Mouse (Mus musculus): ENCODE measurements around the gene Tspo. TPM values are rescaled to one million over a fixed set of nuclear protein-coding genes. Genes with fewer than 3 reads are reported as not detected.

The Tspo gene
- total and polyA plus RNA-seq, 3 experiments = 20.8 to 70.3 (median 42.4) TPM

DNA sequence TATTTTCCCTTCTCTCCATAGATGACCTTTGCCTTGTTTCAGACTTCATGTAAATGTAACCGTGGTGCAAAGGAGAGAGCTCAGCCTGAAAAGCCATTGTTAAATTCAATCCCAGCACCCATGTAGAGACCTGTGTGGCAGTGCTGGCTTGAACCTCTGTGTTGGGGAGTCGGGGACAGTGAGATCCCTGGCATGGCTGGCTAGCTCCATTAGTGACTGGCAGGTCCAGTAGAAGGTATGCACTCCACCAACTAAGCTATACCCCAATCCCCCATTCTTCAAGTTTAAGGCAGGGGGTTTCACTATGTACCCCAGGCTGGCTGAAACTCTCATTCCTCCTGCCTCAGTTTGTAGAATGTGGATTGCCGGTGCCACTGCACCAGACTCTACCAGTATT is 39.1 kb upstream of the Tspo start:
- dilution Hi-C loops (cut with MboI; ENCODE audit: extremely low pct_ligation_motif_present, extremely low pct_unique_long_range_greater_than_20kb, low sequenced_read_pairs) (no loop called here), in situ Hi-C loops (cut with MboI; ENCODE audit: low pct_ligation_motif_present, low pct_unique_long_range_greater_than_20kb, low sequenced_read_pairs) (loop anchor here (25.0 kb wide), 1 partner anchor 312 kb away; no protein-coding TSS in a partner anchor)

DNA sequence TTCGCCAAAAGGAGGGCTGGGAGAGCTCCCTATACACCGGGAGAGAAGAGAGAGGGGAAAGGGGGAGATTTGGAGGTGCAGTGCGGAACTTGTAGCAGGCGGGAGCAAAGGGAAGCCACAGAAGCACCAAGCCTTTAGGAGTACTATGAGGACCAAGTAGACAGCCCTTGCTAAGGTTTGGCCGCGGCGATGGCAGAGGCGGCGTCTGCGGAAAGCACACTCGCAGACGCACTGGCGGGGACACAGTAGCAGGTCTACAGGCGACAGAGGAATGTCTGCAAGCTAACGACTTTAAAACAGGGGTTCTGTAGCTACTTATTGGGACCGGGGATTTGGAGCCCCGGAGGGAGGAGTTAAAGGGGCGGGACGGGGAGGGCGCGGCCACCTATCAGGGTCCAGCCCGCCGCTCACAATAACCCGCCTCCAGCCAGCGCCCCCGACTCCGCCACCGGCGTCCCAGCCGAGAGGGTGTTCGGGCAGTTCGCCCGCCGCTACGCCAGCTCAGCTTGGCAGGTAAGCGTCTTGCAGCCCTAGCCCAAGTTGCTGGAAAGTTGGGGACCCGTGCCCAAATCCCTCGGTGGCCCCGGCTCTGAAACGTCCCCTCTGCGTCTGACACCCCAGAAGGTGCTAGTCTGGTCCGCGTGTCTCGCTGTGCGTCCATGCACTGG is 36.8 kb upstream of the Tspo start, which contains the start of gene Bik:
TSS of gene Bik (plus strand) at position 439 of the 668 bp plus-strand sequence.
- H3K4me3 ChIP-seq (replicated peaks in 1 of 3; ENCODE audit: low read depth in 2 of 3, low read length in 2 of 3, poor library complexity in 1 of 3) = no peak within 1 kb of the TSS
- TF ChIP-seq ZNF384 (IDR thresholded peaks at IDR 0.05; ENCODE audit: low read depth, low read length) (no peak), ZKSCAN1 (IDR thresholded peaks at IDR 0.05; ENCODE audit: borderline replicate concordance, low read depth, low read length) (no peak), RAD21 (IDR thresholded peaks at IDR 0.05; ENCODE audit: low read depth, low read length) (no peak), ZC3H11A (IDR thresholded peaks at IDR 0.05; ENCODE audit: low read depth, low read length) (no peak), RCOR1 (conservative IDR thresholded peaks at IDR 0.05; ENCODE audit: low read depth, low read length) (no peak), KAT2A (IDR thresholded peaks at IDR 0.05; ENCODE audit: insufficient replicate concordance, low read length) (no peak), PAX5 (IDR thresholded peaks at IDR 0.05; ENCODE audit: low read length) (no peak), USF2 (conservative IDR thresholded peaks at IDR 0.05; ENCODE audit: low read depth, low read length) (no peak), TBP (conservative IDR thresholded peaks at IDR 0.05; ENCODE audit: low read depth, low read length) (no peak), NRF1 (IDR thresholded peaks at IDR 0.05; ENCODE audit: low read depth, low read length) (no peak), HCFC1 (IDR thresholded peaks at IDR 0.05; ENCODE audit: low read depth, low read length) (no peak), IRF4 (IDR thresholded peaks at IDR 0.05; ENCODE audit: low read depth, low read length) (no peak), MAZ (IDR thresholded peaks at IDR 0.05; ENCODE audit: low read depth, low read length) (no peak), ZMIZ1 (IDR thresholded peaks at IDR 0.05; ENCODE audit: low read depth, low read length) (no peak), ELF1 (IDR thresholded peaks at IDR 0.05; ENCODE audit: low read depth, low read length) (no peak), EP300 (IDR thresholded peaks at IDR 0.05; ENCODE audit: low read length) (no peak), JUN (IDR thresholded peaks at IDR 0.05; ENCODE audit: insufficient read depth, low read depth, low read length) (no peak), GABPA (IDR thresholded peaks at IDR 0.05; ENCODE audit: insufficient replicate concordance, low read depth, low read length) (no peak), MAX (IDR thresholded peaks at IDR 0.05; ENCODE audit: low read length) (no peak), TCF12 (IDR thresholded peaks at IDR 0.05; ENCODE audit: low read depth, low read length) (no peak)
- H3K27ac ChIP-seq (ENCODE audit: insufficient read depth, low read depth) = no peak within 1 kb of the TSS
- H3K4me2 ChIP-seq (ENCODE audit: insufficient read depth, low read depth, poor library complexity, severe bottlenecking) = peak within 1 kb of the TSS; percentile 53
- H3K36me3 ChIP-seq (replicated peaks in 1 of 2; ENCODE audit: control insufficient read depth in 1 of 2, insufficient read depth in 1 of 2, low read length in 1 of 2) = no peaks in the 10 kb centered on the region
- no peak within 1 kb of the TSS for H3K9ac ChIP-seq (ENCODE audit: insufficient read depth, low read depth)
- dilution Hi-C loops (cut with MboI; ENCODE audit: extremely low pct_ligation_motif_present, extremely low pct_unique_long_range_greater_than_20kb, low sequenced_read_pairs) (no loop called here), in situ Hi-C loops (cut with MboI; ENCODE audit: low pct_ligation_motif_present, low pct_unique_long_range_greater_than_20kb, low sequenced_read_pairs) (no loop called here)
- 0 out of 4 replicates have a peak, but pooled peaks cover 0 to 3% of the 10 kb centered on the region in 2 experiments for H3K4me1 ChIP-seq (ENCODE audit: control insufficient read depth in 1 of 2, insufficient read depth in 2 of 2)
- peaks cover 4% of the 10 kb centered on the region for H3K9me3 ChIP-seq (replicated peaks; ENCODE audit: low read length)
- H3K27me3 ChIP-seq (replicated peaks) = peaks cover 81% of the 10 kb centered on the region
- DNase-seq (ENCODE audit: extremely low read depth) = no peak
- H3K79me2 ChIP-seq (replicated peaks; ENCODE audit: control insufficient read depth, extremely low read depth, insufficient read depth, poor library complexity, severe bottlenecking) = no peaks in the 10 kb centered on the region

More for the DNA sequence above, 39.1 kb upstream of the Tspo start:
- Histone ChIP-seq H3K4me2 (ENCODE audit: insufficient read depth, low read depth, poor library complexity, severe bottlenecking) (no peak overlapping the region), H3K9me3 (replicated peaks; ENCODE audit: low read length) (peaks cover 8% of the 10 kb centered on the region), H3K36me3 (replicated peaks in 1 of 2; ENCODE audit: control insufficient read depth in 1 of 2, insufficient read depth in 1 of 2, low read length in 1 of 2) (no peaks in the 10 kb centered on the region), H3K9ac (ENCODE audit: insufficient read depth, low read depth) (no peak overlapping the region), H3K79me2 (replicated peaks; ENCODE audit: control insufficient read depth, extremely low read depth, insufficient read depth, poor library complexity, severe bottlenecking) (no peaks in the 10 kb centered on the region), H3K4me3 (replicated peaks in 1 of 3; ENCODE audit: low read depth in 2 of 3, low read length in 2 of 3, poor library complexity in 1 of 3) (no peak overlapping the region), H3K27ac (ENCODE audit: insufficient read depth, low read depth) (no peak overlapping the region), H3K27me3 (replicated peaks) (peaks cover 81% of the 10 kb centered on the region), H3K4me1 (ENCODE audit: control insufficient read depth in 1 of 2, insufficient read depth in 2 of 2) (0 out of 4 replicates have a peak, but pooled peaks cover 0 to 3% of the 10 kb centered on the region in 2 experiments)
- TF ChIP-seq ZKSCAN1 (IDR thresholded peaks at IDR 0.05; ENCODE audit: borderline replicate concordance, low read depth, low read length) (no peak), NRF1 (IDR thresholded peaks at IDR 0.05; ENCODE audit: low read depth, low read length) (no peak), JUND (conservative IDR thresholded peaks at IDR 0.05; ENCODE audit: low read depth, low read length) (no peak), E2F4 (IDR thresholded peaks at IDR 0.05; ENCODE audit: insufficient replicate concordance, low read depth, low read length) (no peak), UBTF (IDR thresholded peaks at IDR 0.05; ENCODE audit: low read depth, low read length) (no peak), RCOR1 (conservative IDR thresholded peaks at IDR 0.05; ENCODE audit: low read depth, low read length) (no peak), TBP (conservative IDR thresholded peaks at IDR 0.05; ENCODE audit: low read depth, low read length) (no peak), HCFC1 (IDR thresholded peaks at IDR 0.05; ENCODE audit: low read depth, low read length) (no peak), ZNF384 (IDR thresholded peaks at IDR 0.05; ENCODE audit: low read depth, low read length) (no peak), IRF4 (IDR thresholded peaks at IDR 0.05; ENCODE audit: low read depth, low read length) (no peak), MAX (IDR thresholded peaks at IDR 0.05; ENCODE audit: low read length) (no peak)
- no peak for DNase-seq (ENCODE audit: extremely low read depth)
